Mouse (Mus musculus) midbrain, embryonic 16.5 days (tissue): ENCODE results near the gene Tmem178. TPM values are rescaled to one million over a fixed set of nuclear protein-coding genes. Genes with fewer than 3 reads are reported as not detected.

Experiments
- ATAC-seq: fragments of 200-750 bp; cut with Nextera tagmentation; 2 replicates; pipeline ENCODE4 v1.8.0; 2017; ENCODE audit warnings: moderate TSS enrichment
- H3K27ac ChIP-seq: fragments of 300-500 bp; sonication (generic); 2 replicates; pipeline ENCODE4 v1.5.1; 2014; ENCODE audit warnings: mild to moderate bottlenecking, low read length, mixed read lengths
- H3K27me3 ChIP-seq: fragments of 300-500 bp; sonication (generic); 2 replicates; pipeline ENCODE4 v1.6.1; 2014; ENCODE audit warnings: low read depth, low read length, mixed read lengths; ENCODE audit not compliant: control insufficient read depth, insufficient read depth
- H3K36me3 ChIP-seq: fragments of 300-500 bp; sonication (generic); 2 replicates; pipeline ENCODE4 v1.6.1; 2014; ENCODE audit warnings: mild to moderate bottlenecking, low read length, moderate library complexity, mixed read lengths; ENCODE audit not compliant: control insufficient read depth, insufficient read depth
- H3K4me1 ChIP-seq: fragments of 300-500 bp; sonication (generic); 2 replicates; pipeline ENCODE4 v1.6.1; 2014; ENCODE audit warnings: mild to moderate bottlenecking, low read length, mixed read lengths; ENCODE audit not compliant: control insufficient read depth, insufficient read depth
- H3K4me2 ChIP-seq: fragments of 300-500 bp; sonication (generic); 2 replicates; pipeline ENCODE4 v1.6.1; 2014; ENCODE audit warnings: mild to moderate bottlenecking, low read length, mixed read lengths
- H3K4me3 ChIP-seq: fragments of 300-500 bp; sonication (generic); 2 replicates; pipeline ENCODE4 v1.5.1; 2014; ENCODE audit warnings: low read depth, mild to moderate bottlenecking, low read length, moderate library complexity, mixed read lengths
- H3K9ac ChIP-seq: fragments of 300-500 bp; sonication (generic); 2 replicates; pipeline ENCODE4 v1.6.1; 2014; ENCODE audit warnings: low read depth, low read length, mixed read lengths
- H3K9me3 ChIP-seq: fragments of 300-500 bp; sonication (generic); replicated peaks from 2 replicates; pipeline ENCODE4 v1.6.1; 2014; ENCODE audit warnings: mild to moderate bottlenecking, low read length, mixed read lengths; ENCODE audit not compliant: control insufficient read depth, poor library complexity, severe bottlenecking
- WGBS: fragments of 180-500 bp; shearing (Covaris S2); extraction: QIAGEN DNeasy Blood & Tissue Kit; methylation state at CpG from one replicate; pipeline ENCODE4 v1.1.7; 2014; 5-methylcytosine and 5-hydroxymethylcytosine counted together
- polyA plus RNA-seq: library from polyadenylated mRNA; unstranded; fragments of >200 nt; fragmentation: Nextera tagmentation; extraction: Ambion mirVana; gene quantifications from 2 replicates; pipeline ENCODE4 v1.2.1, GENCODE M21; 2015

The Tmem178 gene
- polyA plus RNA-seq, 1 experiment from 2014 or later = 20.8 TPM

DNA sequence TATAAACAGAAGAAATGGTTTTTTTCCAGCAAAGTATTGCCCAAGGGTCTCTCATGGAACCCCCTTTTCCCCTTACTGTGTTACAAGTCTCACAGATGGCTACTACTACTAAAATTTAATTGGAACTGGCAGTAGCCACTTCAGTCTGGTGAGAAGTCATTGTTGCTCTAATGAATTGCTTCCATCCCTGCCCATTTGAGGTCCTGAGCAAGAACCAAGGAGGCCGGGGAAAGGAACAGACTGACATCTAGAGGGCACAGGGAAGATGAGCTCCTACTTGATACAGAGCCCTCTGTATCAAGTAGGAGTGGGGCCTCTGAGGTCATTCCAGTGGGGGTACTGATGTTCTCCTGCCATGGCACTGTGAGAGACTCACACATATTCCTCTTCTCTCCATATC lies 72.7 kb downstream of the Tmem178 start:
- WGBS = 39% methylated on average over 1 of the region's 1 CpGs
- no peak overlapping the region for H3K4me2 ChIP-seq
- no peaks in the 10 kb centered on the region for H3K9me3 ChIP-seq
- peak; percentile 59 for ATAC-seq
- H3K4me1 ChIP-seq = no peaks in the 10 kb centered on the region
- no peaks in the 10 kb centered on the region for H3K27me3 ChIP-seq
- H3K9ac ChIP-seq = no peak overlapping the region
- no peak overlapping the region for H3K27ac ChIP-seq
- no peaks in the 10 kb centered on the region for H3K36me3 ChIP-seq
- no peak overlapping the region for H3K4me3 ChIP-seq

DNA sequence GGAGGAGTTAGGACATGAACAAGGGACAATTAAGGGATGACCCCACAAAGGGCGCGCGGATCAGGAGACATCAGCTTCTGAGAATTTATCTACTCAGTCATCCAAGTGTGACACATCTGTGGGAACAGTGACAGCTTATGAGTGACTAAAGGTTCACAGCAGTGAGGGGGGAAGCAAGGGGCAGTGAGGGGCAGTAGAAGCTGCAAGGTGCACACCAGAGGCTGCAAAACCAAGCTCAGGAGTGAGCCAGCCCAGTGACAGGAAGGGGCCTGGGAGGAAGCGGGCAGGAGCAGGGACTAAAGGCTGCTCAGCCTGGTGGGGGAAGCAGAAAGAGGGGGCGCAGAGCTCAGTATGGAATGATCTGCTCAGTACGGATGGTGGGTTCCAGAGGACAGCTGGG lies 82.9 kb downstream of the Tmem178 start:
- H3K4me3 ChIP-seq = no peak overlapping the region
- H3K4me1 ChIP-seq = no peaks in the 10 kb centered on the region
- H3K27ac ChIP-seq = no peak overlapping the region
- 87% methylated on average over 6 of the region's 6 CpGs for WGBS
- H3K9ac ChIP-seq = no peak overlapping the region
- ATAC-seq = 0 out of 2 replicates have a peak, but pooled peaks have one; percentile 21
- H3K27me3 ChIP-seq = no peaks in the 10 kb centered on the region
- peaks cover 4% of the 10 kb centered on the region; the same call in 1 of the 2 replicates for H3K36me3 ChIP-seq
- H3K9me3 ChIP-seq = no peaks in the 10 kb centered on the region
- H3K4me2 ChIP-seq = no peak overlapping the region

DNA sequence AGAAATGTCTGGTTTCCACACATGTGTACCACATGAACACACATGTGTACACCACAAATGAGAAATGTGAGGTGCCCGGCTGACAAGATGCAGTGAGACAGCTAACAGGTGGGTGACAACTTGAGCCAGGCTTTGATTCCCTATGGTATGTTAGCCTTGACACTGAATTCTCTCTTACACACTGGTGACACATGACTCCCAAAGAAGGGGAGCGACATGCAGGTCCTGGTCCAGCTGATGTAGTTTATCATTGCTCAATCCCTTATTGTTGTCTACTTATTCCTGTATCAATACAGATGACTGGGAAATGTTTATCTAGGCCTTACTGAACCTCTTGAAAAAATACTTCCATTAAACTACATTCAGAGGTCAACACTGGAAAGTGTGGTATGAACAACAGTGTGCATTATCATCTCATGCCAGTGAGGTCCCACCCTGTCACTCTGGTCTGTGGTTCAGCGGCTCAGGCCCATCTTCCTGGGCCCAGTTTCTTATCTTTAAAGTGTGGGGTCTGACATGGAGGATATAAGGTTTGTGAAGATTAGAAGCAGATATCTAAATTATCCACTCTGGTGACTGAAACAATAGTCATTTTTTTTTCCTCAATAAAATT lies 87.5 kb downstream of the Tmem178 start:
- Histone ChIP-seq H3K4me1 (no peaks in the 10 kb centered on the region), H3K4me2 (no peak overlapping the region), H3K36me3 (no peaks in the 10 kb centered on the region), H3K9me3 (no peaks in the 10 kb centered on the region), H3K4me3 (no peak overlapping the region), H3K9ac (no peak overlapping the region), H3K27ac (no peak overlapping the region), H3K27me3 (no peaks in the 10 kb centered on the region)
- 95% methylated on average over 3 of the region's 3 CpGs for WGBS
- no peak for ATAC-seq

DNA sequence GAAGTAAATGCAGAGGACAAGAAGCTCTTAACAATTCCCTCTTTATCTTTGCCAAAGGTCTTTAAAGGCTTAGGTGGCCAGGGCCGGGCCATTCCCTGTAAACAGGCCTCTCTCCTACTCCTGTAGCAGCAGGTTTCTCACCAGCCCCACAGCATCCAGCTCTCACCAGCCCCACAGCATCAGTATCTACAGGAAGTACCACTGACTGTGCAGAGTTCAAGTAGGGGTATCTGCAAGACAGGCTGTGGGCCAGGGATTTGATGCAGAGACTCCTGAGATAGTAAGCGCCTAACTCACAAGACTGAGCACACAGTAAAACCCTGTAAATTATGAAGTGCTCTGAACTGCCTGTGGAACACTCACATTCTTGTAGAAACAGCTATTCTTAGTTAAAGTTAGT lies 88.5 kb downstream of the Tmem178 start:
- Histone ChIP-seq H3K36me3 (no peaks in the 10 kb centered on the region), H3K4me1 (no peaks in the 10 kb centered on the region), H3K27ac (no peak overlapping the region), H3K4me3 (no peak overlapping the region), H3K27me3 (no peaks in the 10 kb centered on the region), H3K4me2 (no peak overlapping the region), H3K9me3 (no peaks in the 10 kb centered on the region), H3K9ac (no peak overlapping the region)
- ATAC-seq = no peak
- WGBS = 70% methylated on average over 2 of the region's 2 CpGs

DNA sequence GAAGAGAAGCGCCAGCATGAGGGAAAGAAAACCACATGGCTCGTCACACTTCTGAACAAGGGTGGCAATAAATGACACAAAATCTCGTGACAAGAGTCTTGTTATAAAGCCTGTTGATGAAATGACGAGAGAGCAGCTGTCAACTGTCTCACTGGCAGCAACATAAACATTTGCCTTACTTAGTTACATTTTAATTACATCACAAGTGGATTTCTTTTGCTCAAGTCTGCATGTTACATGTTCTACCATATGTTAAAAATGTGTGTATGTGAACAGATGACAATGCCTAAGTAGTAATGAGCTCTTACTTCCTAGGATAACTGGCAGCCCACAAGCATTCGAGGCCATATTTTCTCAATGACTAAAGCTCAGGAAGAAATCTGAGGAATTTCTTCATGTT lies 90.9 kb downstream of the Tmem178 start:
- no peak overlapping the region for H3K27ac ChIP-seq

DNA sequence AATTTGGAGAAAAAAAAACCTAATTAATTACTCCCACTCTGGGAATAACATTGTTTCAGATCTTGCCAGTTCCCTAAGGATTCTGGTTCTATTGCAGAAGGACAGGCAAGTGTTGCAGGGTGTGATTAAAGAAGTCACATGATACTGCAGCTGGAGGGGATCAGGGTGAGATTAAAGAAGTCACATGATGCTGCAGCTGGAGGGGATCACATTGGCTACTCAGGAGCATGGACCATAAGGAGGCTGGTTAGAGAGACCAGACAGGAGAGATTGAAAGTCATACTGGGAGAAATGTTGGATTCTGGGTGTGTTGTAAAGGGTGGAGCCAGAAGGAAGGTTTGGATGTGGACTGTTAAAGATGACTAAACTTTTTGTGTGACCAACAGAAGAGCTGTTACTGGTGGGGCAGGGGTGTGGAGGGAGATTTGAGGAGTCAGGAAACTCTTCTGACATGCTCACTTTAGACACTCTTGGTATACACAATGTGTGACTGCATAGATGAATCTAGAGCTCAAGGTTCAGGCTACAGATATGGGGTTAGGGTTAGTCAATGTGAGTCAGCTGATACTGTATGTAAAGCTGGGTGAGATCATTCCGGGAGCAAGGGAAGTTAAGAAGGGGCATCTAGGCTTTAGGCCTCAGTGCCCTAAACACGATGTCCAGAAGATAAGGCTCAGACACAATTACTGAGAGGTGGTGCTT lies 94.4 kb downstream of the Tmem178 start:
- ATAC-seq = no peak
- WGBS = 96% methylated on average over 2 of the region's 2 CpGs

More for the DNA sequence above, 90.9 kb downstream of the Tmem178 start:
- Histone ChIP-seq H3K27me3 (no peaks in the 10 kb centered on the region), H3K4me1 (no peaks in the 10 kb centered on the region), H3K9me3 (no peaks in the 10 kb centered on the region), H3K9ac (no peak overlapping the region), H3K4me3 (no peak overlapping the region), H3K36me3 (no peaks in the 10 kb centered on the region), H3K4me2 (no peak overlapping the region)
- no peak for ATAC-seq
- WGBS = 87% methylated on average over 5 of the region's 5 CpGs

DNA sequence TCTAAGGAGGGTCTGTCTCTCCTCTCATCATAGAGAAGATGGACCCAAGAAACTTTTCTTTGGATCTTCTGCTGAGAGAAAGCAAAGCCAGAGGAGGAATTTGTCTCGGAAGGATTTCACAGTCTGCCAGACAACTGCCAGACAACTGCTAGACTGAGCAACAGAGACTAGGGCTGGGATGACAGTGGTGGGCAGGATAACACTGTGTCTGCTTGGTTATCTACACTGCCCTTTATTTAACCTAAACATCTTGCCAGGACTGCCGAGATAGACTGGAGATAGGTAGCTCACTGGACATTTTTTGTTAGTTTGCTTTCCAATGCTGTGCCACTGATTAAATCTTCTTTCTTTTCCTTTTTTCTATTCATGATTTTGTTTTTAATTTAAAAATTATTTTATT lies 97.2 kb downstream of the Tmem178 start:
- no peaks in the 10 kb centered on the region for H3K36me3 ChIP-seq
- WGBS = 93% methylated on average over 2 of the region's 2 CpGs
- H3K27ac ChIP-seq = no peak overlapping the region
- H3K27me3 ChIP-seq = no peaks in the 10 kb centered on the region
- H3K9ac ChIP-seq = no peak overlapping the region
- H3K9me3 ChIP-seq = no peaks in the 10 kb centered on the region
- H3K4me2 ChIP-seq = no peak overlapping the region
- no peak for ATAC-seq
- H3K4me1 ChIP-seq = no peaks in the 10 kb centered on the region
- H3K4me3 ChIP-seq = no peak overlapping the region

More for the DNA sequence above, 94.4 kb downstream of the Tmem178 start:
- Histone ChIP-seq H3K27ac (no peak overlapping the region), H3K9me3 (no peaks in the 10 kb centered on the region), H3K4me3 (no peak overlapping the region), H3K4me2 (no peak overlapping the region), H3K36me3 (no peaks in the 10 kb centered on the region), H3K4me1 (no peaks in the 10 kb centered on the region), H3K27me3 (no peaks in the 10 kb centered on the region), H3K9ac (no peak overlapping the region)

DNA sequence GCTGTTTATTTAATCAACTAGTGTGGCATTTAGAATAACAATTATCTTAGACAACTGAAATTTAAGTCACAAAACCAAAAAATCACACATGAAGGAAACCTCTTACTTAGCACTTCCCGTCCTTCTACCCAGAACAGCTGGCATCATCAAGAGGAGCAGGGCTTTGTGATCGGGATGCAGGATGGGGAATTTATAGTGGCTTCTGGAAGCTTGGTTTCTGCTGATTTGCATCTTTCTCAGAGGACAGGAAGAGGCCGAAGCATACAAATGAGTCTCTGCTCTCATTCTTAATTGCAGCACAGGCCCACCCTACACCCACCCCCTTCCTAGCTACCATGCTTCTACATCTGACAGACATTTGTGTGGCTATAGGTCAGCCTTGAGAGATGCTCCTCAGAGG lies 99.9 kb downstream of the Tmem178 start:
- 73% methylated on average over 3 of the region's 3 CpGs for WGBS
- no peak overlapping the region for H3K4me2 ChIP-seq
- no peak overlapping the region for H3K9ac ChIP-seq
- no peak overlapping the region for H3K27ac ChIP-seq
- no peaks in the 10 kb centered on the region for H3K9me3 ChIP-seq
- no peak for ATAC-seq
- H3K4me3 ChIP-seq = no peak overlapping the region
- no peaks in the 10 kb centered on the region for H3K27me3 ChIP-seq
- no peaks in the 10 kb centered on the region for H3K4me1 ChIP-seq
- H3K36me3 ChIP-seq = no peaks in the 10 kb centered on the region

DNA sequence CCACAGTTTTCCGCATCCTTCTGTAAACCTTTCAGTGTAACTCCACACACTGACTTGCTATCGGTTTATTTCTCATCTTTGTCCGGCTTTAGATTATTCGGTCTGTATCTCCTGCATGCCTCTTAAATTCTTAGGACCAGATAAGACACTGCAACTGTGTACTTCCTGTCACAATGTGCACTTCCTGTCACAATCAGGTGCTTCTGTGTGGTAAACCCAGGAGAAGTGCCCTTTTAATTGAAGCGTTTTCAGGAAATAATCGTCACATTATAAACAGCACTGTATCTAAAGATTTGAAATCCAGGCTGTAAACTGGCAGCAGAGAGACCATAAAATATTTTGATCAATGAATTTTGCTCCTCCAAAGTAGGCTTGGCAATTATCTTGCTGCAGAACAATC lies 100.7 kb downstream of the Tmem178 start:
- Histone ChIP-seq H3K4me2 (no peak overlapping the region), H3K36me3 (no peaks in the 10 kb centered on the region), H3K9ac (no peak overlapping the region), H3K4me1 (no peaks in the 10 kb centered on the region), H3K4me3 (no peak overlapping the region), H3K27me3 (no peaks in the 10 kb centered on the region), H3K9me3 (no peaks in the 10 kb centered on the region), H3K27ac (no peak overlapping the region)
- WGBS = 98% methylated on average over 6 of the region's 6 CpGs
- ATAC-seq = no peak
